Mouse (Mus musculus): ENCODE results near the gene Prkg1. TPM values are rescaled to one million over a fixed set of nuclear protein-coding genes. Genes with fewer than 3 reads are reported as not detected.
A peak's percentile ranks its signal among the peaks of the same experiment; 100 is the strongest.

Gene Prkg1
- total RNA-seq, 1 experiment: 1.5 TPM

DNA sequence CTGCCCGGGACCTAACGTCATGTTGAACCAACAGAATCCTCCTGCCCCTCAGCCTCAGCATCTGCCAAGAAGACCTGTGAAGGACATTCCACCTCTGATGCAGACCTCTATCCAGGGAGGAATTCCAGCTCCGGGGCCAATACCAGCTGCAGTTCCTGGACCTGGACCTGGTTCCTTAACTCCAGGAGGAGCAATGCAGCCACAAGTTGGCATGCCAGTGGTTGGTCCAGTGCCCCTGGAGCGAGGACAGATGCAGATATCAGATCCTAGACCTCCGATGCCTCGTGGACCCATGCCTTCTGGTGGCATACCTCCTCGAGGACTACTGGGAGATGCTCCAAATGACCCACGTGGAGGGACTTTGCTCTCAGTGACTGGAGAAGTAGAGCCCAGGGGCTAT, 681.1 kb downstream of the Prkg1 start:
- Histone ChIP-seq H3K9me3 (ENCODE audit: control insufficient read depth, insufficient read depth, low read depth, low read length) (no peaks in the 10 kb centered on the region), H3K27ac (ENCODE audit: insufficient read depth, low read depth, low read length, poor library complexity, severe bottlenecking) (no peak overlapping the region), H3K4me3 (ENCODE audit: insufficient read depth in 1 of 2, low read depth in 1 of 2, low read length in 2 of 2, poor library complexity in 1 of 2, severe bottlenecking in 1 of 2) (peak overlapping the region; percentile 94 to 96), H3K4me1 (ENCODE audit: control insufficient read depth in 2 of 2, insufficient read depth in 2 of 2, low read length in 2 of 2, poor library complexity in 1 of 2) (peaks cover 0 to 10% of the 10 kb centered on the region in 2 experiments; a peak in 1 of 4 replicates), H3K36me3 (ENCODE audit: control insufficient read depth, insufficient read depth, low read length, poor library complexity, severe bottlenecking) (peaks cover 12% of the 10 kb centered on the region), H3K9ac (ENCODE audit: insufficient read depth, low read depth, low read length, poor library complexity, severe bottlenecking) (peak overlapping the region; percentile 95)
- TF ChIP-seq ZNF384 (IDR thresholded peaks at IDR 0.05; ENCODE audit: low read depth, low read length) (no peak), CHD2 (IDR thresholded peaks at IDR 0.05; ENCODE audit: low read depth, low read length) (no peak), HCFC1 (IDR thresholded peaks at IDR 0.05; ENCODE audit: borderline replicate concordance, insufficient read depth, low read length) (no peak), MAFK (IDR thresholded peaks at IDR 0.05; ENCODE audit: insufficient read depth, low read depth, low read length) (no peak), ZC3H11A (IDR thresholded peaks at IDR 0.05; ENCODE audit: borderline replicate concordance, low read depth, low read length) (no peak)
- DNase-seq (ENCODE audit: low read depth, low spot score): no peak
- in situ Hi-C loops (cut with MboI; ENCODE audit: low sequenced_read_pairs in 2 of 2, unreplicated experiment in 2 of 2): no loop called here

DNA sequence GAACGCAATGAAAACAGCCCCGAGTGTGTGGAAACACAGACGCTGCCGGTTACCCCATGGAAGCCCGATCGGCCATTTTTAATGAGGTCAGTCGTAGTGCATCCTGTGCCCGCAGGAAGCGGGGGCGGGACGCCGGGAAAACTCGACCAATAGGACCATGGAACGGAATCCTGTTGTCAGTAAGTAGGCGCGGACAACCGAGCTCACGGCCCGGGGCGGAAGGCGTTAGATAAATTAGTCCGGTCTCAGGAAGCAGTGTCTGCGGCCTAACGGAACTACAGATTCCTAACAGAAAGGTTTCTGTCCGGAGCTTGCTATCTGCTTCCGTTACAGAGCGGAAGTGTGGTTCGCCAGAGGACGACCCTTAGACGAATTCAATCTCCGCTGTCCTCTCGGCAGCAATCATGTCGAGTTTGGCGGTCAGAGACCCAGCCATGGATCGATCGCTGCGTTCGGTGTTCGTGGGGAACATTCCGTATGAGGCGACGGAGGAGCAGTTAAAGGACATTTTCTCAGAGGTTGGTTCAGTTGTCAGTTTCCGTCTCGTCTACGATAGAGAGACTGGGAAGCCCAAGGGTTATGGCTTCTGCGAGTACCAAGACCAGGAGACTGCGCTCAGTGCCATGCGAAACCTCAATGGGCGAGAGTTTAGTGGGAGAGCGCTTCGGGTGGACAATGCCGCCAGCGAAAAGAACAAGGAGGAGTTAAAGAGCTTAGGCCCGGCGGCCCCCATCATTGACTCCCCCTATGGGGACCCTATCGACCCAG, 682.0 kb downstream of the Prkg1 start, which contains the start of gene Cstf2t:
TSS of gene Cstf2t (plus strand) at position 176 of the 768 bp plus-strand sequence.
- Histone ChIP-seq H3K36me3 (ENCODE audit: control insufficient read depth, insufficient read depth, low read length, poor library complexity, severe bottlenecking) (peaks cover 12% of the 10 kb centered on the region), H3K9ac (ENCODE audit: insufficient read depth, low read depth, low read length, poor library complexity, severe bottlenecking) (peak within 1 kb of the TSS; percentile 95), H3K4me3 (ENCODE audit: insufficient read depth in 1 of 2, low read depth in 1 of 2, low read length in 2 of 2, poor library complexity in 1 of 2, severe bottlenecking in 1 of 2) (peak within 1 kb of the TSS; percentile 94 to 96), H3K9me3 (ENCODE audit: control insufficient read depth, insufficient read depth, low read depth, low read length) (no peaks in the 10 kb centered on the region), H3K27ac (ENCODE audit: insufficient read depth, low read depth, low read length, poor library complexity, severe bottlenecking) (peak within 1 kb of the TSS; percentile 70), H3K4me1 (ENCODE audit: control insufficient read depth in 2 of 2, insufficient read depth in 2 of 2, low read length in 2 of 2, poor library complexity in 1 of 2) (peaks cover 0 to 10% of the 10 kb centered on the region in 2 experiments; a peak in 1 of 4 replicates)
- in situ Hi-C loops (cut with MboI; ENCODE audit: low sequenced_read_pairs in 2 of 2, unreplicated experiment in 2 of 2): no loop called here
- DNase-seq (ENCODE audit: low read depth, low spot score): peak; percentile 98
- TF ChIP-seq HCFC1 (IDR thresholded peaks at IDR 0.05; ENCODE audit: borderline replicate concordance, insufficient read depth, low read length) (peak; percentile 92), CHD2 (IDR thresholded peaks at IDR 0.05; ENCODE audit: low read depth, low read length) (peak; percentile 74; the same call in 1 of the 2 replicates), MAFK (IDR thresholded peaks at IDR 0.05; ENCODE audit: insufficient read depth, low read depth, low read length) (no peak)

DNA sequence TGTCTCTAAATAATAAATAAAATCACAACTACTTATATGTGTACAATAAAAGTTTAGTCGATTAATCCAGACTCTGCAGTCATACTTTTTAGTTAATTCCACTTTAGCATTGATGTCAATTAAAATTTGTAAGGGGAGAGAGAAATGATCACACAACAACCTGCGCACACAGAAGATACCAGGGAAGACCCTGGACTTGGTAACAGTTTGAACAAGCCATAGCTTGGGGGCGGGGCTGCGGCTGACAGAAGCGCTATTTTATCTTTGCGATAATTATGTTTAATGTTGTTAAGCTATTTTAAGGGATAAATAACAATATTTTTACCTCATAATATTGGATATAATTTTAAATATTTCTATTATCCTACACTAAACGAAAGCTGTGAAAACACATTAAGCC, 682.6 kb downstream of the Prkg1 start:
- in situ Hi-C loops (cut with MboI; ENCODE audit: low sequenced_read_pairs in 2 of 2, unreplicated experiment in 2 of 2): no loop called here
- DNase-seq (ENCODE audit: low read depth, low spot score): no peak
- TF ChIP-seq CHD2 (IDR thresholded peaks at IDR 0.05; ENCODE audit: low read depth, low read length): no peak
- no peak for TF ChIP-seq HCFC1 (IDR thresholded peaks at IDR 0.05; ENCODE audit: borderline replicate concordance, insufficient read depth, low read length)
- TF ChIP-seq ZC3H11A (IDR thresholded peaks at IDR 0.05; ENCODE audit: borderline replicate concordance, low read depth, low read length): no peak
- no peak for TF ChIP-seq ZNF384 (IDR thresholded peaks at IDR 0.05; ENCODE audit: low read depth, low read length)
- no peak for TF ChIP-seq MAFK (IDR thresholded peaks at IDR 0.05; ENCODE audit: insufficient read depth, low read depth, low read length)
- Histone ChIP-seq H3K27ac (ENCODE audit: insufficient read depth, low read depth, low read length, poor library complexity, severe bottlenecking) (peak overlapping the region; percentile 31; the same call in 1 of the 2 replicates), H3K4me3 (ENCODE audit: insufficient read depth in 1 of 2, low read depth in 1 of 2, low read length in 2 of 2, poor library complexity in 1 of 2, severe bottlenecking in 1 of 2) (peak overlapping the region; percentile 49 to 87), H3K4me1 (ENCODE audit: control insufficient read depth in 2 of 2, insufficient read depth in 2 of 2, low read length in 2 of 2, poor library complexity in 1 of 2) (peaks cover 0 to 10% of the 10 kb centered on the region in 2 experiments; a peak in 1 of 4 replicates), H3K36me3 (ENCODE audit: control insufficient read depth, insufficient read depth, low read length, poor library complexity, severe bottlenecking) (peaks cover 12% of the 10 kb centered on the region), H3K9ac (ENCODE audit: insufficient read depth, low read depth, low read length, poor library complexity, severe bottlenecking) (peak overlapping the region; percentile 47; the same call in 1 of the 2 replicates), H3K9me3 (ENCODE audit: control insufficient read depth, insufficient read depth, low read depth, low read length) (no peaks in the 10 kb centered on the region)

DNA sequence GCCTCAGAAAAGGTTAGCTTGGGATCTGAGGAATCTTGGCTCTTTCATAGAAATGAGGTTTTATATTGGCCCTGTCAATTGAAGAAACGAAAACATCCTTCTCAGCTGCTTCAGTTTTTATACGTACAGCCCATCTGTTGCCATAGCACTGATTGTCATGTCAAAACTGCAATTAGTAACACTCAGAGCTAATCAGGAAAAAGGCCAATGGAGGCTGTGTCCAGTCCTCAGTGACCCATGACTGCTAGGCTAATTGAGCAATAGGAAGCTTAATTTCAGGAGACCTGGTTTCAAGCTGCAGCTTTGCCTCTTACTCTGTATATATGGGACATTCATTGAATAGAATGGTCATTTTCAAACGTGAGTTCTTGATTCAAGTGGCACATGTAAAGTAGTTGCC, 686.6 kb downstream of the Prkg1 start:
- Histone ChIP-seq H3K4me3 (ENCODE audit: insufficient read depth in 1 of 2, low read depth in 1 of 2, low read length in 2 of 2, poor library complexity in 1 of 2, severe bottlenecking in 1 of 2) (no peak overlapping the region), H3K4me1 (ENCODE audit: control insufficient read depth in 2 of 2, insufficient read depth in 2 of 2, low read length in 2 of 2, poor library complexity in 1 of 2) (peaks cover 0 to 2% of the 10 kb centered on the region in 2 experiments; a peak in 2 of 4 replicates), H3K9ac (ENCODE audit: insufficient read depth, low read depth, low read length, poor library complexity, severe bottlenecking) (no peak overlapping the region), H3K27ac (ENCODE audit: insufficient read depth, low read depth, low read length, poor library complexity, severe bottlenecking) (no peak overlapping the region), H3K9me3 (ENCODE audit: control insufficient read depth, insufficient read depth, low read depth, low read length) (no peaks in the 10 kb centered on the region), H3K36me3 (ENCODE audit: control insufficient read depth, insufficient read depth, low read length, poor library complexity, severe bottlenecking) (no peaks in the 10 kb centered on the region)
- DNase-seq (ENCODE audit: low read depth, low spot score): no peak
- TF ChIP-seq HCFC1 (IDR thresholded peaks at IDR 0.05; ENCODE audit: borderline replicate concordance, insufficient read depth, low read length): no peak
- TF ChIP-seq ZNF384 (IDR thresholded peaks at IDR 0.05; ENCODE audit: low read depth, low read length): no peak
- TF ChIP-seq ZC3H11A (IDR thresholded peaks at IDR 0.05; ENCODE audit: borderline replicate concordance, low read depth, low read length): no peak
- TF ChIP-seq CHD2 (IDR thresholded peaks at IDR 0.05; ENCODE audit: low read depth, low read length): no peak
- TF ChIP-seq MAFK (IDR thresholded peaks at IDR 0.05; ENCODE audit: insufficient read depth, low read depth, low read length): no peak
- in situ Hi-C loops (cut with MboI; ENCODE audit: low sequenced_read_pairs in 2 of 2, unreplicated experiment in 2 of 2): no loop called here

All from ES-E14 (cell line).